Mouse (Mus musculus) thymus, adult 2 months (tissue): ENCODE data around the gene Usp12.

Source experiments
- CTCF ChIP-seq: fragments of 200-500 bp; IDR thresholded peaks from 2 replicates; pipeline ENCODE4 v1.5.1; 2012; ENCODE audit warnings: mild to moderate bottlenecking, control low read depth, low read length, moderate library complexity, borderline replicate concordance; ENCODE audit not compliant: control insufficient read depth, poor library complexity, insufficient read depth; ENCODE audit errors: extremely low read depth
- POLR2A ChIP-seq: fragments of 200-500 bp; IDR thresholded peaks from 2 replicates; pipeline ENCODE4 v1.6.1; 2012; ENCODE audit warnings: mild to moderate bottlenecking, low read length, control low read depth, moderate library complexity; ENCODE audit not compliant: control insufficient read depth, poor library complexity, insufficient read depth; ENCODE audit errors: extremely low read depth

GRCm38 (mm10) chr5:146713088-146713487 lies 81.7 kb downstream of the Usp12 start:
- TF ChIP-seq POLR2A: no peak
- TF ChIP-seq CTCF: no peak
